Comparison of ENCODE assay signal across 8 mouse cellular contexts in genomic region chr11:54100692-54101591, GRCm38 (mm10). TPM values are rescaled to one million over a fixed set of nuclear protein-coding genes. Genes with fewer than 3 reads are reported as not detected.
DNase-seq lines count a peak whose midpoint lies in the region; ATAC-seq lines count a peak whose summit lies in the region.

No protein-coding gene starts in this region.

- H3K4me1 ChIP-seq in embryonic facial prominence, embryonic 10.5 days: peaks cover 36% of the 10 kb centered on the region
- H3K4me1 ChIP-seq in heart, embryonic 10.5 days: peaks cover 36% of the 10 kb centered on the region
- H3K4me1 ChIP-seq in liver, embryonic 15.5 days (replicated peaks): peaks cover 19% of the 10 kb centered on the region

- H3K4me3 ChIP-seq in embryonic facial prominence, embryonic 10.5 days: peak overlapping the region; percentile 66
- H3K4me3 ChIP-seq in heart, embryonic 10.5 days: peak overlapping the region; percentile 81
- H3K4me3 ChIP-seq in liver, embryonic 15.5 days (replicated peaks): peak overlapping the region; percentile 56

- H3K27me3 ChIP-seq in embryonic facial prominence, embryonic 10.5 days (replicated peaks; ENCODE audit: low read depth, poor library complexity, severe bottlenecking): peaks cover 34% of the 10 kb centered on the region
- H3K27me3 ChIP-seq in heart, embryonic 10.5 days (ENCODE audit: insufficient read depth, poor library complexity, severe bottlenecking): peaks cover 15% of the 10 kb centered on the region; the same call in 1 of the 2 replicates
- H3K27me3 ChIP-seq in liver, embryonic 15.5 days: peaks cover 52% of the 10 kb centered on the region

- peak; percentile 86 for DNase-seq in 3134 (ENCODE audit: extremely low read depth, insufficient read length, low spot score)
- DNase-seq in adipocyte (ENCODE audit: low spot score): peak; percentile 56
- peak; percentile 87 for DNase-seq in embryonic facial prominence, embryonic 10.5 days (ENCODE audit: low spot score)
- peak; percentile 90 for DNase-seq in heart, embryonic 10.5 days (ENCODE audit: low spot score)
- peak; percentile 68 for DNase-seq in kidney, adult 9 months
- DNase-seq in neural tube, embryonic 10.5 days (ENCODE audit: extremely low spot score, low spot score): peak; percentile 79
- DNase-seq in thymus, postnatal 25 days: peak; percentile 59

- peak overlapping the region; percentile 25; the same call in 1 of the 2 replicates for H3K9ac ChIP-seq in liver, embryonic 15.5 days

- peak overlapping the region; percentile 79 for H3K4me2 ChIP-seq in liver, embryonic 15.5 days

- under 1% methylated on average over 83 of the region's 83 CpGs for WGBS in embryonic facial prominence, embryonic 10.5 days
- 1% methylated on average over 64 of the region's 83 CpGs for WGBS in heart, embryonic 10.5 days
- 1% methylated on average over 69 of the region's 83 CpGs for WGBS in liver, embryonic 15.5 days (ENCODE audit: insufficient replicate concordance)

- H3K36me3 ChIP-seq in embryonic facial prominence, embryonic 10.5 days (replicated peaks): no peaks in the 10 kb centered on the region
- H3K36me3 ChIP-seq in heart, embryonic 10.5 days: 0 out of 2 replicates have a peak, but pooled peaks cover 2% of the 10 kb centered on the region
- H3K36me3 ChIP-seq in liver, embryonic 15.5 days (replicated peaks): no peaks in the 10 kb centered on the region

- peak; percentile 75 for ATAC-seq in liver, embryonic 15.5 days (ENCODE audit: insufficient read depth)

- peak overlapping the region; percentile 83 for H3K27ac ChIP-seq in embryonic facial prominence, embryonic 10.5 days (replicated peaks)
- H3K27ac ChIP-seq in heart, embryonic 10.5 days: peak overlapping the region; percentile 91
- H3K27ac ChIP-seq in liver, embryonic 15.5 days (replicated peaks): no peak overlapping the region

- H3K9me3 ChIP-seq in embryonic facial prominence, embryonic 10.5 days: no peaks in the 10 kb centered on the region
- no peaks in the 10 kb centered on the region for H3K9me3 ChIP-seq in heart, embryonic 10.5 days
- H3K9me3 ChIP-seq in liver, embryonic 15.5 days (replicated peaks): no peaks in the 10 kb centered on the region

RNA-seq across cellular contexts. Expression of gene P4ha2, which starts 1.0 kb away (rescaled TPM):
- polyA plus RNA-seq in embryonic facial prominence, embryonic 10.5 days (2016; fragmentation: Nextera tagmentation; extraction: Ambion mirVana): 36.5 and 36.8 TPM in 2 replicates
- polyA plus RNA-seq in heart, embryonic 10.5 days (2016; fragmentation: Nextera tagmentation; extraction: Ambion mirVana): 57.7 and 69.0 TPM in 2 replicates
- polyA plus RNA-seq in liver, embryonic 15.5 days (2015; fragmentation: Nextera tagmentation; extraction: Ambion mirVana): 4.6 and 5.6 TPM in 2 replicates

RNA-seq across cellular contexts. Expression of gene Pdlim4, which starts 32.1 kb away (rescaled TPM):
- polyA plus RNA-seq in embryonic facial prominence, embryonic 10.5 days (2016; fragmentation: Nextera tagmentation; extraction: Ambion mirVana): 91.1 and 112 TPM in 2 replicates
- 12.9 and 27.8 TPM in 2 replicates for polyA plus RNA-seq in heart, embryonic 10.5 days (2016; fragmentation: Nextera tagmentation; extraction: Ambion mirVana)
- polyA plus RNA-seq in liver, embryonic 15.5 days (2015; fragmentation: Nextera tagmentation; extraction: Ambion mirVana): 3.9 and 4.0 TPM in 2 replicates
